In genomic region chr16:23984760-23985466, GRCm38 (mm10) we compare ENCODE assay signal across 9 mouse cellular contexts. TPM values are rescaled to one million over a fixed set of nuclear protein-coding genes. Genes with fewer than 3 reads are reported as not detected.
DNase-seq lines count a peak whose midpoint lies in the region; ATAC-seq lines count a peak whose summit lies in the region.
"Had no signal": no experiment of that assay in that cellular context is flagged by ENCODE, and none has a peak within 500 bp of the region (broad histone marks: within the 10 kb centered on the region; RNA-seq: fewer than 3 reads in every experiment).

No protein-coding gene starts in this region.

- peak overlapping the region; percentile 48 for H3K4me3 ChIP-seq in embryonic facial prominence, embryonic 13.5 days

- H3K36me3 ChIP-seq in embryonic facial prominence, embryonic 13.5 days: no peaks in the 10 kb centered on the region
- H3K36me3 ChIP-seq in splenic B cell, adult 2 months (ENCODE audit: control insufficient read depth, insufficient read depth, low read length, poor library complexity, severe bottlenecking): peaks cover 2% of the 10 kb centered on the region; the same call in 1 of the 2 replicates

- DNase-seq in CD8-positive naive resting alpha-beta T cell, adult 2 months (ENCODE audit: low read depth in 2 of 2, low spot score in 2 of 2): peak; percentile 74 to 76
- peak; percentile 81 for DNase-seq in adrenal gland, adult 2 months
- peak; percentile 29 for DNase-seq in heart, postnatal 25 days (ENCODE audit: low spot score)
- DNase-seq in kidney, postnatal 4 days: peak; percentile 54 to 66
- DNase-seq in splenic B cell, adult 2 months (ENCODE audit: low read depth, low spot score): peak; percentile 75
- no peak for DNase-seq in ovary, postnatal 14 days (ENCODE audit: low spot score)

- intact Hi-C loops in heart, postnatal 25 days (cut with DNase I): loop anchor here (1.0 to 5.0 kb wide), 3 partner anchors 507 to 1079 kb away; no protein-coding TSS in a partner anchor

- H3K27ac ChIP-seq in embryonic facial prominence, embryonic 13.5 days: no peak overlapping the region; the same call in 1 of the 2 replicates

- H3K9me3 ChIP-seq in embryonic facial prominence, embryonic 13.5 days: no peaks in the 10 kb centered on the region

- H3K27me3 ChIP-seq in embryonic facial prominence, embryonic 13.5 days: peaks cover 21% of the 10 kb centered on the region
- no peaks in the 10 kb centered on the region; the same call in 1 of the 2 replicates for H3K27me3 ChIP-seq in splenic B cell, adult 2 months (ENCODE audit: control insufficient read depth, insufficient read depth, low read length, poor library complexity, severe bottlenecking)

- no peak for ATAC-seq in embryonic facial prominence, embryonic 13.5 days (ENCODE audit: insufficient number of reproducible peaks, insufficient read depth, low FRiP score, low TSS enrichment, low read depth)
- peak; percentile 9 for ATAC-seq in megakaryocyte progenitor cell, adult 5-6 weeks (replicated peaks; ENCODE audit: poor library complexity)

- H3K9ac ChIP-seq in embryonic facial prominence, embryonic 13.5 days: peak overlapping the region; percentile 68

- peaks cover 64% of the 10 kb centered on the region for H3K4me1 ChIP-seq in embryonic facial prominence, embryonic 13.5 days

- H3K4me2 ChIP-seq in embryonic facial prominence, embryonic 13.5 days: peak overlapping the region; percentile 92

- WGBS in embryonic facial prominence, embryonic 13.5 days: 1% methylated on average over 22 of the region's 22 CpGs

RNA-seq across cellular contexts. Expression of gene Gm37419, which starts 3.4 kb away (rescaled TPM):
- total RNA-seq in adrenal gland, adult 2 months (2021): not detected
- not detected in 2 replicates for polyA plus RNA-seq in adrenal gland, adult 2 months (2012; rRNA removed)
- polyA plus RNA-seq in embryonic facial prominence, embryonic 13.5 days (2015; fragmentation: Nextera tagmentation; extraction: Ambion mirVana): not detected in 2 replicates
- total RNA-seq in heart, postnatal 25 days (2021): not detected
- not detected in 2 replicates for total RNA-seq in megakaryocyte progenitor cell, adult 5-6 weeks (2015)
- total RNA-seq in megakaryocyte progenitor cell, adult 5-6 weeks (2017): not detected in 2 replicates
- polyA plus RNA-seq: large intestine, adult 2 months had no signal

RNA-seq across cellular contexts. Expression of gene Bcl6, which starts 3.7 kb away (rescaled TPM):
- total RNA-seq in adrenal gland, adult 2 months (2021): 10 to 100 TPM; 75.1 to 88.5 TPM
- 36.0 and 36.8 TPM in 2 replicates for polyA plus RNA-seq in adrenal gland, adult 2 months (2012; rRNA removed)
- polyA plus RNA-seq in embryonic facial prominence, embryonic 13.5 days (2015; fragmentation: Nextera tagmentation; extraction: Ambion mirVana): 1.8 TPM in 2 replicates
- total RNA-seq in heart, postnatal 25 days (2021): 10 to 100 TPM; 12.0 to 17.6 TPM
- 4.1 and 6.9 TPM in 2 replicates for total RNA-seq in megakaryocyte progenitor cell, adult 5-6 weeks (2015)
- 2.4 and 3.2 TPM in 2 replicates for total RNA-seq in megakaryocyte progenitor cell, adult 5-6 weeks (2017)

RNA-seq across cellular contexts. Expression of gene Rtp2, which starts 52.7 kb away (rescaled TPM):
- total RNA-seq in adrenal gland, adult 2 months (2021): not detected
- polyA plus RNA-seq in adrenal gland, adult 2 months (2012; rRNA removed): not detected in 2 replicates
- polyA plus RNA-seq in embryonic facial prominence, embryonic 13.5 days (2015; fragmentation: Nextera tagmentation; extraction: Ambion mirVana): 0.79 and 2.4 TPM in 2 replicates
- not detected for total RNA-seq in heart, postnatal 25 days (2021)
- not detected in 2 replicates for total RNA-seq in megakaryocyte progenitor cell, adult 5-6 weeks (2015)
- total RNA-seq in megakaryocyte progenitor cell, adult 5-6 weeks (2017): not detected in 2 replicates
- polyA plus RNA-seq: large intestine, adult 2 months had no signal

Comparison
In these comparisons a context has a peak if more than half of its experiments do, and no peak if none do; other contexts are left out.
1. RNA of gene Bcl6, which starts 3.7 kb away (total RNA-seq): 75.1 to 88.5 TPM in adrenal gland, adult 2 months; 12.0 to 17.6 TPM in heart, postnatal 25 days and 2.4 to 6.9 TPM in megakaryocyte progenitor cell, adult 5-6 weeks; every median in the first group is over 4 times any median in the second.